Mouse (Mus musculus) lung, adult 18-20 months (tissue): ENCODE data around the gene Esrra.

ENCODE experiments used
- DNase-seq, 2 experiments: peaks; one replicate each; pipeline ENCODE4 v3.0.0; 2022; ENCODE audit warnings: mixed read lengths in 2 of 2

The Esrra gene

GRCm38 (mm10) chr19:6921647-6922567 is at the start of gene Esrra:
TSS of gene Esrra (minus strand) at chr19:6921813.
- DNase-seq = peak; percentile 100

- no peak for DNase-seq
Measured at GRCm38 (mm10) chr19:6970460-6971085, 49.0 kb upstream of the Esrra start.

- DNase-seq = peak; percentile 68 to 80
Measured at GRCm38 (mm10) chr19:6969665-6970381, 48.2 kb upstream of the Esrra start.

- no peak for DNase-seq
Measured at GRCm38 (mm10) chr19:6969291-6969664, 47.7 kb upstream of the Esrra start.

- peak; percentile 62 to 72 for DNase-seq
Measured at GRCm38 (mm10) chr19:6968491-6969271, 47.1 kb upstream of the Esrra start.

GRCm38 (mm10) chr19:6956461-6956860 is 34.8 kb upstream of the Esrra start:
- DNase-seq = no peak

GRCm38 (mm10) chr19:6955424-6955823 is 33.8 kb upstream of the Esrra start:
- no peak for DNase-seq

GRCm38 (mm10) chr19:6954046-6954445 is 32.4 kb upstream of the Esrra start:
- DNase-seq = peak; percentile 81 to 87

- peak; percentile 89 to 93 for DNase-seq
Measured at GRCm38 (mm10) chr19:6952712-6953037, 31.1 kb upstream of the Esrra start.

- peak; percentile 85 to 88 for DNase-seq
Measured at GRCm38 (mm10) chr19:6951994-6952711, 30.5 kb upstream of the Esrra start.

GRCm38 (mm10) chr19:6951381-6951968 is 29.9 kb upstream of the Esrra start:
- peak; percentile 98 for DNase-seq

GRCm38 (mm10) chr19:6950613-6951153 is 29.1 kb upstream of the Esrra start:
- DNase-seq = peak; percentile 47 to 48

- DNase-seq = no peak
Measured at GRCm38 (mm10) chr19:6949951-6950350, 28.3 kb upstream of the Esrra start.

- DNase-seq = no peak
Measured at GRCm38 (mm10) chr19:6949532-6949931, 27.9 kb upstream of the Esrra start.

- DNase-seq = no peak
Measured at GRCm38 (mm10) chr19:6948186-6948585, 26.6 kb upstream of the Esrra start.

- no peak for DNase-seq
Measured at GRCm38 (mm10) chr19:6947742-6948141, 26.1 kb upstream of the Esrra start.

GRCm38 (mm10) chr19:6943709-6944108 is 22.1 kb upstream of the Esrra start:
- DNase-seq = no peak

GRCm38 (mm10) chr19:6942764-6943163 is 21.2 kb upstream of the Esrra start:
- DNase-seq = no peak

GRCm38 (mm10) chr19:6942249-6942691 is 20.7 kb upstream of the Esrra start, which contains the start of gene Gpr137:
TSS of gene Gpr137 (minus strand) at chr19:6942480.
- peak; percentile 98 to 99 for DNase-seq

GRCm38 (mm10) chr19:6941372-6942248 is 20.0 kb upstream of the Esrra start, which contains the start of gene Bad:
TSS of gene Bad (plus strand) at chr19:6941861.
- peak; percentile 91 to 94 for DNase-seq
